In the genomic region with DNA sequence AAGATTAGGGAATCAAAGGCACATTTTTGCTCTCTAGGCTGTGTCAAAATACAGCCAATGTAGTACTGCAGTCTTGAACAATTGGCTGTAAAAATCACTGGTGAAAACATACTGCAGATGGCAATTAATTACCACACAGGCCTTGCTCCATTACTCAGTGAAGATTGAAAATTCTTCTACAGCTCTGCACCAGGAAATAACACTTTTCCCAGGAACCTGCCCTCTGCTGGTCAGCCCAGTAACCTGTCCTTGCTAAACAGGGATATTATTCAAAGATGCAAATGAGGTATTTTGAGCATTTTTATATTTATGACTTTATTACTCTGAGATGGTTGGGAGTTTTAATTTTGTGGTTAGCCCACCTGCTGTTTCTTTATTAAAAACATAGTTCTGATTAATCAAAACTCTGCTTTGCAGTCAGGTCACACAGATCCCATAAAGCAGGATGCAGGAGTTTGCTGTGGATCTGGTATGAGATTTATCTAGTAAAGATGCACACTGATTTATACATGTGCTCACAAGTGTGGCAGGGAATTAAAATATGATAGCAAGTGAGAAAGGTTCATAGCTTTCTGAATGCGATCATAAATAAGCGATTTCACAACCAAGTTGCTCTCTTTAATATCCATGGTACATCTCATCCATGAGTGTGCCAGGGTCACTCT, we compare ENCODE assay signal across 11 mouse cellular contexts.
DNase-seq lines count a peak whose midpoint lies in the region; ATAC-seq lines count a peak whose summit lies in the region.
"Had no signal": no experiment of that assay in that cellular context is flagged by ENCODE, and none has a peak within 500 bp of the region (broad histone marks: within the 10 kb centered on the region; RNA-seq: fewer than 3 reads in every experiment).

No protein-coding gene starts in this region.

- H3K27me3 ChIP-seq in hindbrain, embryonic 16.5 days (replicated peaks; ENCODE audit: control insufficient read depth, insufficient read depth, low read length) = no peaks in the 10 kb centered on the region
- H3K27me3 ChIP-seq: limb, embryonic 15.5 days had no signal

- H3K36me3 ChIP-seq in hindbrain, embryonic 16.5 days (ENCODE audit: control insufficient read depth, insufficient read depth, low read length) = no peaks in the 10 kb centered on the region
- H3K36me3 ChIP-seq: limb, embryonic 15.5 days had no signal

- intact Hi-C loops in left cerebral cortex, postnatal 4 days (cut with DNase I) = no loop called here
- intact Hi-C loops in gastrocnemius, postnatal 36 days (cut with DNase I) = no loop called here

- DNase-seq in cerebellum, postnatal 10 days = peak; percentile 73 to 74
- DNase-seq in cerebellum, adult 9-10 months = no peak
- peak; percentile 45 for DNase-seq in left cerebral cortex, postnatal 4 days
- DNase-seq in left cerebral cortex, adult 8-10 months (ENCODE audit: low spot score in 2 of 2) = no peak
- peak; percentile 19 for DNase-seq in Muller cell, postnatal 12 days (ENCODE audit: inconsistent ontology term)
- DNase-seq in gastrocnemius, postnatal 36 days = no peak
- DNase-seq: cerebellum, postnatal 36 days had no signal

- 0 out of 2 replicates have a peak, but pooled peaks have one; percentile 45 for ATAC-seq in hindbrain, embryonic 16.5 days
- no peak for ATAC-seq in monocyte, adult 5-6 weeks (replicated peaks; ENCODE audit: insufficient number of reproducible peaks, low FRiP score, low TSS enrichment, poor library complexity, severe bottlenecking)
- ATAC-seq: activated CD4-positive, CD25-positive, alpha-beta regulatory T cell, adult 4 months had no signal

- WGBS in hindbrain, embryonic 16.5 days = 84% methylated on average over 2 of the region's 2 CpGs

- no peak overlapping the region for H3K4me2 ChIP-seq in hindbrain, embryonic 16.5 days (ENCODE audit: low read length)
- H3K4me2 ChIP-seq: limb, embryonic 15.5 days had no signal

- no peak overlapping the region for H3K27ac ChIP-seq in hindbrain, embryonic 16.5 days (ENCODE audit: low read depth, low read length)
- H3K27ac ChIP-seq: limb, embryonic 15.5 days had no signal

- no peak overlapping the region for H3K4me3 ChIP-seq in hindbrain, embryonic 16.5 days (ENCODE audit: low read length)
- H3K4me3 ChIP-seq: limb, embryonic 15.5 days had no signal

- no peak overlapping the region for H3K9ac ChIP-seq in hindbrain, embryonic 16.5 days (ENCODE audit: low read depth, low read length)
- H3K9ac ChIP-seq: limb, embryonic 15.5 days had no signal

- H3K4me1 ChIP-seq in hindbrain, embryonic 16.5 days (ENCODE audit: control insufficient read depth, insufficient read depth, low read depth, low read length) = no peaks in the 10 kb centered on the region
- H3K4me1 ChIP-seq: limb, embryonic 15.5 days had no signal

- no peaks in the 10 kb centered on the region for H3K9me3 ChIP-seq in hindbrain, embryonic 16.5 days (ENCODE audit: control insufficient read depth, low read length)
- H3K9me3 ChIP-seq: limb, embryonic 15.5 days had no signal

Comparison
In these comparisons a context has a peak if more than half of its experiments do, and no peak if none do; other contexts are left out.
1. DNase-seq: peak in cerebellum, postnatal 10 days (2 of 2), left cerebral cortex, postnatal 4 days (single experiment) and Muller cell, postnatal 12 days (single experiment); none in cerebellum, adult 9-10 months (single experiment), left cerebral cortex, adult 8-10 months (0 of 2) and gastrocnemius, postnatal 36 days (0 of 2).